Mouse (Mus musculus) neural tube, embryonic 13.5 days (tissue): Measurements from ENCODE around the gene Hmgb1. TPM values are rescaled to one million over a fixed set of nuclear protein-coding genes. Genes with fewer than 3 reads are reported as not detected.

Source experiments
- ATAC-seq: fragments of 200-750 bp; cut with Nextera tagmentation; 2 replicates; pipeline ENCODE4 v1.8.0; 2017; ENCODE audit warnings: low read depth, mild to moderate bottlenecking, moderate TSS enrichment, moderate library complexity
- H3K27ac ChIP-seq: fragments of 300-500 bp; sonication (generic); replicated peaks from 2 replicates; pipeline ENCODE4 v1.5.1; 2015; ENCODE audit warnings: moderate library complexity, mild to moderate bottlenecking, inconsistent platforms
- H3K27me3 ChIP-seq: fragments of 300-500 bp; sonication (generic); 2 replicates; pipeline ENCODE4 v1.6.1; 2015; ENCODE audit warnings: mild to moderate bottlenecking, inconsistent platforms
- H3K36me3 ChIP-seq: fragments of 300-500 bp; sonication (generic); 2 replicates; pipeline ENCODE4 v1.6.1; 2015; ENCODE audit warnings: mild to moderate bottlenecking, inconsistent platforms
- H3K4me1 ChIP-seq: fragments of 300-500 bp; sonication (generic); replicated peaks from 2 replicates; pipeline ENCODE4 v1.6.1; 2015; ENCODE audit warnings: inconsistent platforms
- H3K4me2 ChIP-seq: fragments of 300-500 bp; sonication (generic); 2 replicates; pipeline ENCODE4 v1.6.1; 2015; ENCODE audit warnings: inconsistent platforms, mild to moderate bottlenecking, moderate library complexity
- H3K4me3 ChIP-seq: fragments of 300-500 bp; sonication (generic); 2 replicates; pipeline ENCODE4 v1.5.1; 2015; ENCODE audit warnings: mild to moderate bottlenecking, inconsistent platforms
- H3K9ac ChIP-seq: fragments of 300-500 bp; sonication (generic); 2 replicates; pipeline ENCODE4 v1.6.1; 2015; ENCODE audit warnings: moderate library complexity, mild to moderate bottlenecking, inconsistent platforms
- H3K9me3 ChIP-seq: fragments of 300-500 bp; sonication (generic); 2 replicates; pipeline ENCODE4 v1.6.1; 2016; ENCODE audit warnings: inconsistent platforms
- WGBS: fragments of 180-500 bp; shearing (Covaris S2); methylation state at CpG from one replicate; pipeline ENCODE4 v1.1.7; 2015; 5-methylcytosine and 5-hydroxymethylcytosine counted together
- polyA plus RNA-seq: library from polyadenylated mRNA; unstranded; fragments of >200 nt; fragmentation: Nextera tagmentation; extraction: Ambion mirVana; gene quantifications from 2 replicates; pipeline ENCODE4 v1.2.1, GENCODE M21; 2015

The Hmgb1 gene
- polyA plus RNA-seq, 1 experiment from 2014 or later, result 950 TPM

DNA sequence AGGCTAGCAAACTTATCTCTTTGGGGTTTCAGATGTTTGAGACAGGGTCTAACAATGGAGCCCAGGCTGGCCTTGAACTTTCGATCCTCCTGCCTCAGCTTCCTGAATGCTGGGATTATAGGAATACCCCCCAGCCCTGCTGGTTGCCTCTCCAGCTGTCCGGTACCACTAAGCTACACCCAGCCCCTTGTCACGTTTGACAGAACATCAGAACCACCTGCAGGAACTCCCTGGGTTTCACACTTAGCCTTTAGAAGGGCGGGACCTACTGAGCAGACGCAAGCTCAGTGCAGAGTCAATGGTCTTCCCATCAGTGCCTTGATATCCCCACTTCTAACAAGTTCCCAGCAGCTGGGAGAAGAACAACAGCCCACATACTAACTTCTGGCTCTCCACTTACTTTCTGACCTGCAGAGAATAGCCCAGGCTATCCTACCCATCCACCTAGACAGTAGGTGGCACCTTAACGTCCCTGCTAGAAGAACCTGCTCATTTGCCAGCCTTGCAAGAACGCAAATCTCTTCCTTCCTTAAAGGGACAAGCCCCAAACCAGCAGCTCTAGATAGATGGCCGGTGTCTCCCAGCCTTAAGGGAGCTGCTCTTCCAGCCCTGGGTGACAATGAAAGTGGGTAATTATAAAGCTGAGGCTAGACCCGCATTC, 178.5 kb downstream of the Hmgb1 start:
- Histone ChIP-seq H3K9me3 (no peaks in the 10 kb centered on the region), H3K36me3 (no peaks in the 10 kb centered on the region), H3K4me3 (peak overlapping the region; percentile 27), H3K27me3 (no peaks in the 10 kb centered on the region), H3K9ac (peak overlapping the region; percentile 59), H3K4me2 (peak overlapping the region; percentile 56), H3K27ac (peak overlapping the region; percentile 67), H3K4me1 (peaks cover 32% of the 10 kb centered on the region)
- ATAC-seq, result no peak
- 62% methylated on average over 9 of the region's 9 CpGs for WGBS

DNA sequence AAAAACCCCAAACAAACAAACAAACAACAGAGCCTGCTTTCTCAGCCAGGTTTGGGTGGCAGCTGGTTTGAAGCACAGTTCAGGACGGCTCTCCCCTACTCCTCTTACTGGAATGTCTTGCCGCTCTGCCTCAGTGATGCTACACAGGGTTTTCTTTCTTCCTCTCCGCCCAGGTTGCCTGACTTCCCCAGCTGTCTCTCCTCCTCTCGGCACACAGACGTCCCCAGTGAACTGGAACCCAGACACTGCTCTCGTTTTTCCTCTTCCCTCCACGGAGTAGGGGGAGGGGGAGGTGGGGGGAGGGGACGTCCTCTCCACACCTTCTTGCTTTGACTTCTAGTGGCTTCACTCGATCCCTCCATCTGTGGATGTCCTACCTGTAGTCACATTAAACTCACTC, 179.2 kb downstream of the Hmgb1 start:
- no peak overlapping the region for H3K9ac ChIP-seq
- no peaks in the 10 kb centered on the region for H3K27me3 ChIP-seq
- no peak overlapping the region for H3K4me2 ChIP-seq
- ATAC-seq, result no peak
- peaks cover 32% of the 10 kb centered on the region for H3K4me1 ChIP-seq
- H3K4me3 ChIP-seq, result no peak overlapping the region
- 31% methylated on average over 9 of the region's 9 CpGs for WGBS
- H3K36me3 ChIP-seq, result no peaks in the 10 kb centered on the region
- H3K27ac ChIP-seq, result no peak overlapping the region
- no peaks in the 10 kb centered on the region for H3K9me3 ChIP-seq

GRCm38 (mm10) chr5:149003137-149003536, 181.2 kb downstream of the Hmgb1 start:
- Histone ChIP-seq H3K4me3 (no peak overlapping the region), H3K9me3 (no peaks in the 10 kb centered on the region), H3K27me3 (no peaks in the 10 kb centered on the region), H3K4me2 (no peak overlapping the region), H3K36me3 (no peaks in the 10 kb centered on the region), H3K9ac (no peak overlapping the region), H3K27ac (no peak overlapping the region), H3K4me1 (peaks cover 32% of the 10 kb centered on the region)
- 42% methylated on average over 2 of the region's 2 CpGs for WGBS
- ATAC-seq, result no peak

GRCm38 (mm10) chr5:149002803-149003115, 181.5 kb downstream of the Hmgb1 start:
- WGBS, result 75% methylated on average over 6 of the region's 6 CpGs
- ATAC-seq, result no peak
- Histone ChIP-seq H3K27me3 (no peaks in the 10 kb centered on the region), H3K27ac (no peak overlapping the region), H3K9me3 (no peaks in the 10 kb centered on the region), H3K4me3 (no peak overlapping the region), H3K9ac (no peak overlapping the region), H3K36me3 (no peaks in the 10 kb centered on the region), H3K4me1 (peaks cover 32% of the 10 kb centered on the region), H3K4me2 (no peak overlapping the region)

DNA sequence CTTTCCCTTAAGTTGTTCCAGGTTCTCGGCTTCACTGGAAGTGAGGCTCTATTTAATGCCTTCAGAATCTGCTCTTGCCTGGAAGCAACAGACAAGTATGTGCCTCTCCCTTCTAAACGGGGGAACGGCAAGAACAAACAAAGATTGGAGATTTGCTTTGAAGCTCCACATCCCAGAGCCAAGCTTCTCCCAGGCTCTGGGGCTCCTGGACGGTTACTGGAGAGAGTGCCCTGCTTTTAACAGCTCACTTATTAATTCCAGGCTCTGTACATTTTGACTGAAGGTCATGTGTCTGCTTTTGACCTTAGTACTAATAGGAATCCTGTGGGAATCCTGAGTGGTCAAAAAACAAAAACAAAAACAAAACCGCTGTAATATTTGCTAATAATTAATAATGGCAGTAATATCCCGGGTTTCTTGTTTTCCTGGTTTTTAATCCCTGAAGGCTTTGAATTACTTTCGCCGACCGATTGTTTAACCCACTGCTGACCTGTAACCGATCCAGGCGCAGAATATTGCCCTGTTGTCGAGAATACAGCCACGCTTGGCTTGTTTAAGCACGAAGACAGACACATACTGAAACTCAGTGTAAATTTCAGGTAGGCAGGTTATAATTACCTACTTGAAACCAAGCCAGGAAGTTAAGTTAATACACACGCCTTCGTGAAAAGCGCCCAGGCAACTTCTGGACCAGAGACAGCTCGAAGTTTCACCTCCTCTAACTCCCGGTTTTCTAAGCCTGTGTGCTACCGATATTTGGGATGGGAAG, 182.1 kb downstream of the Hmgb1 start:
- H3K4me2 ChIP-seq, result no peak overlapping the region
- no peak overlapping the region for H3K4me3 ChIP-seq
- 74% methylated on average over 20 of the region's 20 CpGs for WGBS
- H3K27me3 ChIP-seq, result no peaks in the 10 kb centered on the region
- no peak overlapping the region for H3K27ac ChIP-seq
- ATAC-seq, result no peak
- H3K9me3 ChIP-seq, result no peaks in the 10 kb centered on the region
- H3K9ac ChIP-seq, result no peak overlapping the region
- H3K4me1 ChIP-seq, result peaks cover 29% of the 10 kb centered on the region
- no peaks in the 10 kb centered on the region for H3K36me3 ChIP-seq

DNA sequence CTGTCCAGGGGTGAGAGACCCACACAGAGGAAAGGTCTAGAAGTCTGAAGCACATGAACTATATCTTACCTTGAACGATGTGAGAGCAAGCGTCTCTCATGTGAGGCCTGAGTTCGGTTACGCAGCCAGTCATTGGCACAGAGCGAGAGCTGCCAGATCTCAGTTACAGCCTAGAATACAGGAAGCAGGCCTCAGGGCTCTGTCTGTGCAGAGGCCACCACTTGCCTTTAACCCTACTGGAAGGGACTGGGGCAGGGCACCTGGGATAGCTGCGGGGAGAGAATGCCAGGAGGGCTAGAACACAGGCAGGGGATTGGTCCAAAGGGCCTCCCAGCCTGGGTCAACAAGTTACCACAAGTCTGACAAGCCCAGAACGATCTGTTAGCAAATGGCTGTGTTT, 184.5 kb downstream of the Hmgb1 start:
- no peaks in the 10 kb centered on the region for H3K9me3 ChIP-seq
- H3K27ac ChIP-seq, result no peak overlapping the region
- H3K9ac ChIP-seq, result no peak overlapping the region
- peaks cover 27% of the 10 kb centered on the region for H3K4me1 ChIP-seq
- WGBS, result 94% methylated on average over 7 of the region's 7 CpGs
- H3K27me3 ChIP-seq, result no peaks in the 10 kb centered on the region
- H3K4me2 ChIP-seq, result no peak overlapping the region
- no peak overlapping the region for H3K4me3 ChIP-seq
- no peak for ATAC-seq
- no peaks in the 10 kb centered on the region for H3K36me3 ChIP-seq

- Histone ChIP-seq H3K27ac (no peak overlapping the region), H3K36me3 (no peaks in the 10 kb centered on the region), H3K27me3 (no peaks in the 10 kb centered on the region), H3K9ac (no peak overlapping the region), H3K4me3 (no peak overlapping the region), H3K9me3 (no peaks in the 10 kb centered on the region), H3K4me2 (no peak overlapping the region), H3K4me1 (peaks cover 35% of the 10 kb centered on the region)
- 90% methylated on average over 14 of the region's 14 CpGs for WGBS
- no peak for ATAC-seq
Observed at GRCm38 (mm10) chr5:148998512-148998911, 185.8 kb downstream of the Hmgb1 start.

GRCm38 (mm10) chr5:148996709-148997037, 187.6 kb downstream of the Hmgb1 start:
- Histone ChIP-seq H3K27ac (no peak overlapping the region), H3K27me3 (no peaks in the 10 kb centered on the region), H3K4me2 (no peak overlapping the region), H3K36me3 (0 out of 2 replicates have a peak, but pooled peaks cover 1% of the 10 kb centered on the region), H3K9ac (no peak overlapping the region), H3K4me3 (no peak overlapping the region), H3K9me3 (peaks cover 3% of the 10 kb centered on the region; the same call in 1 of the 2 replicates), H3K4me1 (peaks cover 26% of the 10 kb centered on the region)
- 57% methylated on average over 4 of the region's 4 CpGs for WGBS
- no peak for ATAC-seq

Other genes with a start within 250 kb of the Hmgb1 start
- gene Gm42791, start 189.3 kb downstream of the Hmgb1 start, polyA plus RNA-seq, result 0.74 and 4.3 TPM in 2 replicates
- gene Uspl1, start 139 bp downstream of the Hmgb1 start, polyA plus RNA-seq, result 62.4 and 65.4 TPM in 2 replicates
- 9.3 and 14.7 TPM in 2 replicates for gene Alox5ap, start 80.3 kb upstream of the Hmgb1 start, polyA plus RNA-seq
- gene Medag, start 227.3 kb upstream of the Hmgb1 start, polyA plus RNA-seq, result 1.2 and 1.4 TPM in 2 replicates